Mouse (Mus musculus): ENCODE measurements at regions not wholly inside any gene's neighbourhood (a gene's known extent, or its start where the extent isn't known, plus 50 kb on each side); places are given as distances from the start of the nearest gene placed in this dataset.

DNA sequence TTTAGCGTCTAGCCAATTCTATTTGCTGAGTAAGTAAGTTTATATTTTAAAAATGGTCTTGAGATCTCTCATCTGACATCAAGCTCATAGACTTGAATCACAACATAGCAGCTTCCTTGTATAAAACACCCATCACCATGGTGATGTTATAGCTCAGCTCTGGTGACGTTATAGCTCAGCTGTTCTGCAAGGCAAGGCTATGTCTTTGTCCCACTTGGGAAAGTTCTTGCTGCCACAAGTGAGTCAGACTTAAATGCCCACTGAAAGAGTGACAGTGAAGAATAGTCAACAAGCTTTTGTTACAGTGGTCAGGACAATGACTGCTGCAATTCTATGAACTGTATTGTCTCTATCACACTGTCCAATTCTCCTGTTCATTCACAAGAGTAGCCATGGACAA, 122.2 kb upstream of the Satb2 start:
- Histone ChIP-seq H3K9ac (ENCODE audit: low read length) (no peak overlapping the region), H3K27ac (replicated peaks; ENCODE audit: low read depth, low read length) (no peak overlapping the region), H3K4me2 (ENCODE audit: low read depth, severe bottlenecking) (no peak overlapping the region), H3K27me3 (ENCODE audit: control insufficient read depth, insufficient read depth, low read length) (no peaks in the 10 kb centered on the region), H3K9me3 (ENCODE audit: control insufficient read depth, low read length) (no peaks in the 10 kb centered on the region), H3K36me3 (ENCODE audit: control insufficient read depth, insufficient read depth, low read length) (no peaks in the 10 kb centered on the region), H3K4me3 (ENCODE audit: low read depth, low read length) (no peak overlapping the region), H3K4me1 (ENCODE audit: control insufficient read depth, insufficient read depth, low read length) (peaks cover 13% of the 10 kb centered on the region; the same call in 1 of the 2 replicates)
- ATAC-seq (ENCODE audit: insufficient number of reproducible peaks, low FRiP score, low TSS enrichment, low read depth) (no peak), DNase-seq (ENCODE audit: low spot score) (no peak)
- 82% methylated on average over 2 of the region's 2 CpGs for WGBS

DNA sequence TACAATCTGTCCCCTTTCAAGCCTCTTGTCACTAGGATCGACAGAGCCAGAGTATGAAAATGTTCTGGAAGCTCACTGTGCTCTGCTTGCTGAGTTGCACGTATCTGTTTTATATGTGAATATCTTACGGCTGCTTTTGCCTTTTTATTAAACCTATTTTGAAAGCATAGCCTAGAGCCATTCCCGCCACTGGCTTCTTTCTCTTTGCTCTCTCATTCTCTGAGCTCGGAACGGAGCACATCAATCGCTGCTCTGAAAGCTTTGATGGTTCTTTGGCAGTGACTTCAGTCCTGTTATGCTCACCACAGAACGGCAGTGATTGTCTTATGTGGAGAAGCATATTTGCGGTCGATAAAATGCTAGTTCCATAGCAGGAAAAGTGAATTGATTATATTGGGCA, 128.9 kb upstream of the Satb2 start:
- DNase-seq (ENCODE audit: low spot score) (no peak), ATAC-seq (ENCODE audit: insufficient number of reproducible peaks, low FRiP score, low TSS enrichment, low read depth) (no peak)
- 78% methylated on average over 10 of the region's 10 CpGs for WGBS

DNA sequence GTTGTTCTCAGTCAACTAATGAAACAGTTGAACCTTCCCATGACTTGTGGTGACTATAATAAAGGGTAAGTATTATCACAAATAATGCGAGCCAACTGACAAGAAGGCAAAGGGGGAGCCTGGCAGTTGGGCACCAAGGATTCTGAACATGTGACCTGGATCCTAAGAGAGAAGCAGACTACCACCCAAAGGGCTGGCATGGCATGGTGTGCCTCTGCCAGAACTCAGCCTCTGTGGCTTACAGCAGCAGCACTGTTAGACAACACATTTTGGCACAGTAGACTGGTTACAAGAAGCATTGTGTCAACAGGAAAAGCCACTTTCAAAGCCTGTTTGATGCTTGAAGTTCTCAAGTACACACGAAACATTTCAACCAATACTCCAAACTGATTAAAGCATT, 142.2 kb upstream of the Satb2 start:
- no peak overlapping the region for H3K27ac ChIP-seq (replicated peaks; ENCODE audit: low read depth, low read length)
- no peak overlapping the region for H3K9ac ChIP-seq (ENCODE audit: low read length)
- no peak overlapping the region for H3K4me2 ChIP-seq (ENCODE audit: low read depth, severe bottlenecking)
- no peaks in the 10 kb centered on the region for H3K27me3 ChIP-seq (ENCODE audit: control insufficient read depth, insufficient read depth, low read length)
- DNase-seq (ENCODE audit: low spot score) (no peak), ATAC-seq (ENCODE audit: insufficient number of reproducible peaks, low FRiP score, low TSS enrichment, low read depth) (no peak)
- no peaks in the 10 kb centered on the region for H3K36me3 ChIP-seq (ENCODE audit: control insufficient read depth, insufficient read depth, low read length)
- no peak overlapping the region for H3K4me3 ChIP-seq (ENCODE audit: low read depth, low read length)
- H3K9me3 ChIP-seq (ENCODE audit: control insufficient read depth, low read length), result no peaks in the 10 kb centered on the region
- no peaks in the 10 kb centered on the region for H3K4me1 ChIP-seq (ENCODE audit: control insufficient read depth, insufficient read depth, low read length)
- 76% methylated on average over 2 of the region's 2 CpGs for WGBS

More for the DNA sequence above, 128.9 kb upstream of the Satb2 start:
- Histone ChIP-seq H3K9ac (ENCODE audit: low read length) (no peak overlapping the region), H3K27ac (replicated peaks; ENCODE audit: low read depth, low read length) (no peak overlapping the region), H3K36me3 (ENCODE audit: control insufficient read depth, insufficient read depth, low read length) (no peaks in the 10 kb centered on the region), H3K27me3 (ENCODE audit: control insufficient read depth, insufficient read depth, low read length) (no peaks in the 10 kb centered on the region), H3K4me2 (ENCODE audit: low read depth, severe bottlenecking) (no peak overlapping the region), H3K9me3 (ENCODE audit: control insufficient read depth, low read length) (no peaks in the 10 kb centered on the region), H3K4me1 (ENCODE audit: control insufficient read depth, insufficient read depth, low read length) (no peaks in the 10 kb centered on the region), H3K4me3 (ENCODE audit: low read depth, low read length) (no peak overlapping the region)

DNA sequence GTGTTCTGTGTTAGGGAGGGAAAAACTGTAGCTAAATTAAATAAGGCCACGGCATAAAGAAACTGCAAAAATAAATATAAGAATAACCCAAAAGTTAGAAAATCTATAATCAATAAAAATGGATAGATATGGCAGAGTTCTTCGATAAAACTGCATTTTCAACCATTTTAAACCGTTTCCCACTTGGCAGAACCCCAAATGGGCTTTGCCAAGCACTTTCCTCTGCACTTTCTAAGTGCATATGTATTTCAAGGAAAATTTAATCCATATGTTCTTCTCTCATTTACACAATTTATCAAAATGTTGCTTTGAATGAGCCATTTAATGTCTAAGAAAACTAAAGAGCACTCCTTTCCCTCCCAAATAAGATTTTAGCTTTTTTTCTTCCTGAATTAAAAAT, 165.7 kb upstream of the Satb2 start:
- ATAC-seq (ENCODE audit: insufficient number of reproducible peaks, low FRiP score, low TSS enrichment, low read depth), result no peak

DNA sequence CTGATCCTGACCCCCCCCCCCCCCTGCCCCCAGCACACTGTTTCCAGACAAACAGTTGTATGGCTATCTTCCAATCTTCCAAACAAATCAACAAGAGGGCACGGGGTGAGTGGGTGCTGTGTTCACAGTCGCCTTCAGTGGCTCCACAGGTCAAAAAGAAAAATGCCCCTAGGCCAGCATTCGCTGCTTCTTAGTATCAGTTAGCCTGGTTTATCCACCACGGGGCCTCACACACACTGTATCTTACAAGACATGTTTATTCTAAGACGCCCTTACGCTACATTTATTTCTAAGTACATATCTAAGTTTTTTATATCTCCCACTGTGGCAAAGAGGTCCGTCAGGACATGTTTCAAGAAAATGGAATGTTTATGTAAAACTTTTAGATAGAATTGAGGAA, 177.4 kb upstream of the Satb2 start:
- ATAC-seq (ENCODE audit: insufficient number of reproducible peaks, low FRiP score, low TSS enrichment, low read depth) (no peak), DNase-seq (ENCODE audit: low spot score) (no peak)
- Histone ChIP-seq H3K4me3 (ENCODE audit: low read depth, low read length) (no peak overlapping the region), H3K4me1 (ENCODE audit: control insufficient read depth, insufficient read depth, low read length) (no peaks in the 10 kb centered on the region), H3K4me2 (ENCODE audit: low read depth, severe bottlenecking) (no peak overlapping the region), H3K36me3 (ENCODE audit: control insufficient read depth, insufficient read depth, low read length) (no peaks in the 10 kb centered on the region), H3K27me3 (ENCODE audit: control insufficient read depth, insufficient read depth, low read length) (no peaks in the 10 kb centered on the region), H3K27ac (replicated peaks; ENCODE audit: low read depth, low read length) (no peak overlapping the region), H3K9me3 (ENCODE audit: control insufficient read depth, low read length) (no peaks in the 10 kb centered on the region), H3K9ac (ENCODE audit: low read length) (no peak overlapping the region)
- 88% methylated on average over 7 of the region's 7 CpGs for WGBS

More for the DNA sequence above, 165.7 kb upstream of the Satb2 start:
- Histone ChIP-seq H3K9me3 (ENCODE audit: control insufficient read depth, low read length) (no peaks in the 10 kb centered on the region), H3K27me3 (ENCODE audit: control insufficient read depth, insufficient read depth, low read length) (no peaks in the 10 kb centered on the region), H3K4me3 (ENCODE audit: low read depth, low read length) (no peak overlapping the region), H3K4me2 (ENCODE audit: low read depth, severe bottlenecking) (no peak overlapping the region), H3K36me3 (ENCODE audit: control insufficient read depth, insufficient read depth, low read length) (no peaks in the 10 kb centered on the region), H3K4me1 (ENCODE audit: control insufficient read depth, insufficient read depth, low read length) (no peaks in the 10 kb centered on the region), H3K27ac (replicated peaks; ENCODE audit: low read depth, low read length) (no peak overlapping the region), H3K9ac (ENCODE audit: low read length) (no peak overlapping the region)
- WGBS, result 83% methylated on average over 3 of the region's 3 CpGs
- DNase-seq (ENCODE audit: low spot score), result no peak

DNA sequence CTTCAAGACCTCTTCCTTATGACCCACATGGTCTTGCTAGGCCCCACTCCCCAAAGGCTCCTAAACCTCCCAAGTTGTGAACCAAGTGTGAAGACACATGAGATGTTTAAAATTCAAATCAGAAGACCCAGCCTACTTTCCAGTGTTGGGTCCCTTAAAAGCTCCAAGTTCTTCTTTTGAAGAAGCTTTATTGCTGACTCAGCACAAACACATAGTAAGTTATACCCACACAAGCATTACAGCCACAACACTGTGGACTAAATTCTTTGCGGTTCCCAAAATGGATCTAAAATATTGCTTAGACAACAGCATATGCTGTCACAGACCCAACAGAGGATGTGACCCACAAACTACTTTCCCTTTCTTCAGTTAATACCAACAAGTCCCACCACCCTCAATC, 186.0 kb upstream of the Satb2 start:
- DNase-seq (ENCODE audit: low spot score), result no peak
- Histone ChIP-seq H3K4me2 (ENCODE audit: low read depth, severe bottlenecking) (no peak overlapping the region), H3K4me1 (ENCODE audit: control insufficient read depth, insufficient read depth, low read length) (no peaks in the 10 kb centered on the region), H3K27me3 (ENCODE audit: control insufficient read depth, insufficient read depth, low read length) (no peaks in the 10 kb centered on the region), H3K9ac (ENCODE audit: low read length) (no peak overlapping the region), H3K9me3 (ENCODE audit: control insufficient read depth, low read length) (no peaks in the 10 kb centered on the region), H3K36me3 (ENCODE audit: control insufficient read depth, insufficient read depth, low read length) (no peaks in the 10 kb centered on the region), H3K27ac (replicated peaks; ENCODE audit: low read depth, low read length) (no peak overlapping the region), H3K4me3 (ENCODE audit: low read depth, low read length) (no peak overlapping the region)
- 97% methylated on average over 1 of the region's 1 CpGs for WGBS
- no peak for ATAC-seq (ENCODE audit: insufficient number of reproducible peaks, low FRiP score, low TSS enrichment, low read depth)

DNA sequence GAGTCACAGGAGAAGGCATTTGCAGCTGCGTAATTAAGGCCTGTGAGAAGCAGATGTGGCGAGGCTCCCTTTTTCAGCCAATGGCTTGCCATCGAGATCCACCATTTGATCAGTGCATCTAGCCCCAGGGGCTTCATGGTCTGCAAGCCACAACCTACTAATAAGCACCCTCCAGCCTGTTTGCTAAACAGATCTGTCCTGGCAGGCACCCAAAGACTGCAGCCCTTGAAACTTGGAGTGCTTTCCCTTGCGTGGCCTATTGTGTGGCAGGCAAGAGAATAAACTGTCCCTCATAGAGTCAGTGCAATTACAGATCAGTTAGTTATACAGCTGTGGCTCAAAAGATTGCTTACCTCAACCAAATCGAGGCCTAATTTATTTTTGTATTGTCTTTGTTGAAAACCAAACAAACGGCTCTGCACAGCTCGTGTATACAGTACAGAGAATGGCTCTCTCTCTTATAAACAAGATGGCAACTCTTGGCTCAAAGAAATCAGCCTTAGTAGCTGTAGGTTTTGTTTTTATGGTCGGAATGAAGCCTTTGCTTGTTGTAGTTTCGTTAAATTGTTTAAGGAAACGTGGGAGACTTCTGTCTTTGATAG, 195.9 kb upstream of the Satb2 start:
- H3K4me3 ChIP-seq (ENCODE audit: low read depth, low read length), result no peak overlapping the region
- no peaks in the 10 kb centered on the region for H3K9me3 ChIP-seq (ENCODE audit: control insufficient read depth, low read length)
- H3K27me3 ChIP-seq (ENCODE audit: control insufficient read depth, insufficient read depth, low read length), result no peaks in the 10 kb centered on the region
- ATAC-seq (ENCODE audit: insufficient number of reproducible peaks, low FRiP score, low TSS enrichment, low read depth) (no peak), DNase-seq (ENCODE audit: low spot score) (no peak)
- H3K4me1 ChIP-seq (ENCODE audit: control insufficient read depth, insufficient read depth, low read length), result no peaks in the 10 kb centered on the region
- no peak overlapping the region for H3K9ac ChIP-seq (ENCODE audit: low read length)
- H3K4me2 ChIP-seq (ENCODE audit: low read depth, severe bottlenecking), result no peak overlapping the region
- 71% methylated on average over 10 of the region's 10 CpGs for WGBS
- no peak overlapping the region for H3K27ac ChIP-seq (replicated peaks; ENCODE audit: low read depth, low read length)
- H3K36me3 ChIP-seq (ENCODE audit: control insufficient read depth, insufficient read depth, low read length), result no peaks in the 10 kb centered on the region

DNA sequence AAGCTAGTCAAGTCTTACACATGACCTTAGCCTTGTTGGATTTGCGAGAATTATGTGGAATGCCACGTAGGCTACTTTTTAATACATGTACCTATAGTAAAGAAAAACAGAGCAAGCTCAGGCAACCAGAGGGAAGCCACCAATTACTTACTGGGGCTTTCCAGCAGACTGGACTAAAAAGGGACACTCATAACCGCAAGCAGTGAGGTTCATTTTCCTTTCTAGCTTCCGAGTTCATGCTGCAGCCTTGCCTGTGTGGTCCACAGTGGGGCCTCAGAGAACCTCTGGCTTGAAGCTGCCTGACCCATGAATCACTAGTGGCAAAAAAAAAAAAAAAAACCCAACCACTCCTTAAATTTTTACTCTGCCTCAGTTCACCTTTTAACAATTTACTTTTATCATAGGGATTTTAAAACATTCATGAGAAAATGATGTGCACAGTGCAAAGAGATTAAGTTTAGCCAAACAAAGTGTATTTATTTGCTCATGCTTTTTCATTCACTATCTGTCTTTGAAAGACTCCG, 188.6 kb upstream of the 1700066M21Rik start:
- DNase-seq (ENCODE audit: low spot score) (no peak), ATAC-seq (ENCODE audit: insufficient number of reproducible peaks, low FRiP score, low TSS enrichment, low read depth) (no peak)
- Histone ChIP-seq H3K27me3 (ENCODE audit: control insufficient read depth, insufficient read depth, low read length) (no peaks in the 10 kb centered on the region), H3K4me3 (ENCODE audit: low read depth, low read length) (no peak overlapping the region), H3K4me2 (ENCODE audit: low read depth, severe bottlenecking) (no peak overlapping the region), H3K9me3 (ENCODE audit: control insufficient read depth, low read length) (no peaks in the 10 kb centered on the region), H3K36me3 (ENCODE audit: control insufficient read depth, insufficient read depth, low read length) (no peaks in the 10 kb centered on the region), H3K9ac (ENCODE audit: low read length) (no peak overlapping the region), H3K27ac (replicated peaks; ENCODE audit: low read depth, low read length) (no peak overlapping the region), H3K4me1 (ENCODE audit: control insufficient read depth, insufficient read depth, low read length) (no peaks in the 10 kb centered on the region)
- WGBS, result 87% methylated on average over 5 of the region's 5 CpGs

DNA sequence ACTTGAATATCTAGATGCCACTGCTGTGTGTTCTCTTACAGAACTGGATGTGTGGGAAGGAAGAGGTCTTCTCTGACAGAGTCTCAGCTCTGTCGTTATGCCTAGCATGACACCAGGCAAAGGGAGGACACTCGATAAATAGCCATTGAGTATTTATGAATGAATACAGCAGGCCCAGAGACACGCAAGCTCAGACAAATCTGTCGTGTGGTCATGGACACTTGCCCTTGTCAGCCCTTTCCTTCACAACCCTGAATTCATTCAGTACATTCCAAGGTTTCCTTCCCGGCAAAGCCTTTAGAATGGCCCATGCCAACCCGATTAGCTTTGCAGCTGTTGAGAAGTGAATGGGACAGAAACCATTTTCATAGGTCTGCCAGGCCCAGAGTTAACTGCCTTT, 176.1 kb upstream of the 1700066M21Rik start:
- Histone ChIP-seq H3K9me3 (ENCODE audit: control insufficient read depth, low read length) (no peaks in the 10 kb centered on the region), H3K27ac (replicated peaks; ENCODE audit: low read depth, low read length) (no peak overlapping the region), H3K27me3 (ENCODE audit: control insufficient read depth, insufficient read depth, low read length) (no peaks in the 10 kb centered on the region), H3K36me3 (ENCODE audit: control insufficient read depth, insufficient read depth, low read length) (no peaks in the 10 kb centered on the region), H3K4me3 (ENCODE audit: low read depth, low read length) (no peak overlapping the region), H3K9ac (ENCODE audit: low read length) (no peak overlapping the region), H3K4me2 (ENCODE audit: low read depth, severe bottlenecking) (no peak overlapping the region), H3K4me1 (ENCODE audit: control insufficient read depth, insufficient read depth, low read length) (no peaks in the 10 kb centered on the region; the same call in 1 of the 2 replicates)
- WGBS, result 72% methylated on average over 6 of the region's 6 CpGs
- DNase-seq (ENCODE audit: low spot score), result peak; percentile 14
- ATAC-seq (ENCODE audit: insufficient number of reproducible peaks, low FRiP score, low TSS enrichment, low read depth), result no peak
